Mouse (Mus musculus): ENCODE data around the gene Crybb1. TPM values are rescaled to one million over a fixed set of nuclear protein-coding genes. Genes with fewer than 3 reads are reported as not detected.

The Crybb1 gene
- polyA plus RNA-seq, 1 experiment from 2014 or later, result 7.7 TPM

DNA sequence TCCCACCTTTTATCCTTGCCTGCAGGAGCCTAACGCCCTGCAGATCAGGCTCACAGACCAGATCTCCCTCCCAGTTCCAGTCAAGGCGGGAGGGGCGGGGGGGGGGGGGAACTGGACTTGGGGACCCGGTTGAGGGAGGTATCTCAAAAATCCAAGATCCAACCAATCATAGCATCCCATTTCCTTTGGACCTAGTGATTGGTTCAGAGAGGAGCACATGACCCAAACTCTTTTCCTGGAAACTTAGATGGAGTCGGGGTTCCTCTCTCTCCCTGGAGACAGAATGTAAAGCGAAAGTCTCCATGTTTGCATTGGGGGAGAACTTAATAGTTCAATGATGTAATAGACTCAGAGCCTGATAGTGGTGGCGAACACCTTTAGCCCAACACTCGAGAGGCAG, 8.2 kb upstream of the Crybb1 start:
- no peak for ATAC-seq (ENCODE audit: insufficient number of reproducible peaks, low FRiP score, low TSS enrichment, low read depth)
- H3K4me2 ChIP-seq (replicated peaks), result no peak overlapping the region
- 40% methylated on average over 8 of the region's 8 CpGs for WGBS

DNA sequence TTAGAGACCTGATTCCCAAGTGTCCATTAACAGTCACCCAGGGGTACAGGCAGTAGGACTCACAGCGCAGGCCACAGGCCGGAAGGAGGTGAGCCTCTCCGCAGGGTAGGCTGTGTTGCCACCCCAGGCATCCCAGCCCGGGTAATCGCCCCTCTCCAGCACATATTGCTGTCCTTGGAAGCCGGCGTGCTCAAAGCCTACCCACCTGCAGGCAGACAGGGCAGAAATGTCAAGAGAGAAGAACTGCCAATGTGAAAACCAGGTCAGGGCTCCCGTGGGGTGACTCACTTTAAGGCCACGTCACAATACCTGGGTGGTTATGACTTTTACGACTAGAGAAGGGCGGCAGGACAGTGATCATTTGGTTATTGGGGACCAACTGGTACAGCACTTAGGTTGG, 6.5 kb upstream of the Crybb1 start:
- Histone ChIP-seq H3K9ac (no peak overlapping the region), H3K9me3 (replicated peaks) (no peaks in the 10 kb centered on the region), H3K27ac (replicated peaks) (no peak overlapping the region), H3K4me2 (replicated peaks) (no peak overlapping the region), H3K27me3 (peaks cover 7% of the 10 kb centered on the region; the same call in 1 of the 2 replicates), H3K4me1 (peaks cover 9% of the 10 kb centered on the region), H3K4me3 (replicated peaks) (no peak overlapping the region), H3K36me3 (no peaks in the 10 kb centered on the region)
- WGBS, result 82% methylated on average over 11 of the region's 11 CpGs
- ATAC-seq (ENCODE audit: insufficient number of reproducible peaks, low FRiP score, low TSS enrichment, low read depth), result no peak

More for the DNA sequence above, 8.2 kb upstream of the Crybb1 start:
- Histone ChIP-seq H3K9me3 (replicated peaks) (no peaks in the 10 kb centered on the region), H3K9ac (no peak overlapping the region), H3K27ac (replicated peaks) (no peak overlapping the region), H3K4me1 (no peaks in the 10 kb centered on the region), H3K27me3 (peaks cover 7% of the 10 kb centered on the region; the same call in 1 of the 2 replicates), H3K36me3 (no peaks in the 10 kb centered on the region), H3K4me3 (replicated peaks) (no peak overlapping the region)

DNA sequence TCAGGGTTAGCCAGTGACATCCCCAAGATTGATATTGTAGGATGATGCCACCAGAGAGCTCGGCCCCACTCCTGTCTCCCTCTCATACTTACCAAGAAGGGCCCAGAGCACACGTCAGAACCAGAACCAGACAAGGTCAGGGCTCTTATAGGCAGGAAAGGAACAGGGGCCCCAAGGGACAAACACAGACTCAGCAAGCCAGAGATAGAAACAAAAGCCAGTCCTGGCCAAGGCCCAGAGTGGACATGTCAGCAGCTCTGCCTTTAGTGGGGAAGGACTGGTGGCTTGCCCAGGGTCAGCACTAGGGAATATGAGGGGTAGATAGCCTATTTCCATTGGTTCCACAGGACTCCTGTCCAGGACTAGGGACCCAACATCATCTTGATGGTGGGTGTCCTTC, 3.2 kb upstream of the Crybb1 start, which contains the start of gene Cryba4:
Gene Cryba4, minus strand, starts transcription at position 119 of the 400 bp plus-strand sequence.
- H3K27me3 ChIP-seq, result no peaks in the 10 kb centered on the region; the same call in 1 of the 2 replicates
- H3K9ac ChIP-seq, result no peak within 1 kb of the TSS
- 53% methylated on average over 2 of the region's 2 CpGs for WGBS
- H3K4me1 ChIP-seq, result peaks cover 28% of the 10 kb centered on the region
- no peak within 1 kb of the TSS for H3K27ac ChIP-seq (replicated peaks)
- no peaks in the 10 kb centered on the region for H3K9me3 ChIP-seq (replicated peaks)
- H3K4me3 ChIP-seq (replicated peaks), result no peak within 1 kb of the TSS
- no peaks in the 10 kb centered on the region for H3K36me3 ChIP-seq
- H3K4me2 ChIP-seq (replicated peaks), result no peak within 1 kb of the TSS
- ATAC-seq (ENCODE audit: insufficient number of reproducible peaks, low FRiP score, low TSS enrichment, low read depth), result no peak

DNA sequence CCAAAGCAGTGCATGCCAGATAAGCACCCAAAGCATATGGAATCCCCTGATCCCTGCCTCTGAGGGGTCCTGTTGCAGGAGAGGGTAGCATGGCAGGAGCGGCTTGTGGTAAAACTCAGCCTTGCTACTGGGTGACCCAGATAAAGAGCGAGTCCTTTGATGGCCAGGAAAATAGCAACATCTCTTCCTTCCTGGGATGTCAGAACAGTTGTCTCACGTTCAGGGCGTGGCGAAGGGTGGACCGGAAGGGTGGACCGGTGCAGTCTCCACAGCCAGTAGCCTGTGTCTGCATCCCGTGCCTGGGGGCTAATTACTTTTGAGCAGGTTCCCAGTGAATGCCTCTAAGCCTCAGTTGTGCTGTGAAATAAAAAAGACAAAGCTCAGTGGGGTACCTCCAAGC, 2.4 kb upstream of the Crybb1 start:
- Histone ChIP-seq H3K4me2 (replicated peaks) (no peak overlapping the region), H3K27ac (replicated peaks) (no peak overlapping the region), H3K9me3 (replicated peaks) (no peaks in the 10 kb centered on the region), H3K27me3 (no peaks in the 10 kb centered on the region; the same call in 1 of the 2 replicates), H3K36me3 (no peaks in the 10 kb centered on the region), H3K4me3 (replicated peaks) (no peak overlapping the region), H3K9ac (no peak overlapping the region), H3K4me1 (peaks cover 28% of the 10 kb centered on the region)
- 20% methylated on average over 8 of the region's 8 CpGs for WGBS
- ATAC-seq (ENCODE audit: insufficient number of reproducible peaks, low FRiP score, low TSS enrichment, low read depth), result no peak

DNA sequence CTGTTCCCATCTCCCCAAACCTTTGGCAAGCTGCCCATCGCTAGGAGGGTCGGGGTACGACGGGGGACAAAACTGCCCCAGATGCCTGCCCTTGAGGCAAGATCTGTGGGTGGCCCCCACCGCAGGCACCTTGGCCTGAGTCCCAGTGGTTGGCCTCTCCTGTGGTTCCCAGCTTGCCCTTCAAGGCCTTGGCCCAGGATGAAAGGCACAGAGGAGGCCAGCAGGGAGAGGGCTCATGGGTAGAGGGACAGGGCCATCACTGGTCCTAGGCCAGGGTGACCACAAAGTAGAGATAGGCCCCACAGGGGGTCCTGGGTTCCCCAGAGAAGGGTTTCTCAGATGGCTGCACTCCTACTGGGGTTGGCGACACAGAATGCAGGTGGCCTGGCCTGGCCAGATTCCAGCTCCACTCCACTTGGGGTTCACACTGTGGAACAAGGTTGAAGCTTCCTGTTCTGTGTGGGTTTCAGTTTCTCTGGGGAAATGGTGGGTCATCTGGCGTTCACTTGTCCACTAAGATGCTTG, 1.3 kb upstream of the Crybb1 start:
- H3K4me1 ChIP-seq, result peaks cover 28% of the 10 kb centered on the region
- H3K4me2 ChIP-seq (replicated peaks), result no peak overlapping the region
- no peak overlapping the region for H3K4me3 ChIP-seq (replicated peaks)
- ATAC-seq (ENCODE audit: insufficient number of reproducible peaks, low FRiP score, low TSS enrichment, low read depth), result peak; percentile 39; the same call in 1 of the 2 replicates
- H3K9me3 ChIP-seq (replicated peaks), result no peaks in the 10 kb centered on the region
- 60% methylated on average over 7 of the region's 7 CpGs for WGBS
- H3K36me3 ChIP-seq, result no peaks in the 10 kb centered on the region
- H3K9ac ChIP-seq, result no peak overlapping the region
- no peak overlapping the region for H3K27ac ChIP-seq (replicated peaks)
- peaks cover 4% of the 10 kb centered on the region for H3K27me3 ChIP-seq

DNA sequence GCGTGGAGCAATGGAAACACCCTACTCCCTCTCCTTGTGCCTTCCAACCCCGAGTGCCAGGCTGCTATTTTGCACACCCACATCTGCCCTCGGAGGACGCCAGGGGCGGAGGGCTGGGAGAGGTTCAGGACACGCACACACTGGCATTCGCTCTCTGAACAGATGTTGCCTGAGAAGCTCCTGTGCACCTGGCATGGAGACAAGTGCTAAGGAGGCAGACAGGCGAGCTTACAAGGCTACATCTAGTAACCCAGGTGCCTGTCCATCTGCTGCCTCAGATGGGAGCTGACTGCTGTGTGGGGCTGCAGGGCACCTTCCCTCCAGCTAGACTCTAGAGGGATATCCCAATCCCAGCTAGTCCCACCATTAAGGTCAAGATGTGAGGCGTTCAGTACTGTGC, 842 bp downstream of the Crybb1 start:
- Histone ChIP-seq H3K27ac (replicated peaks) (no peak overlapping the region), H3K4me2 (replicated peaks) (no peak overlapping the region), H3K36me3 (no peaks in the 10 kb centered on the region), H3K4me3 (replicated peaks) (no peak overlapping the region), H3K4me1 (peaks cover 28% of the 10 kb centered on the region), H3K9ac (no peak overlapping the region), H3K9me3 (replicated peaks) (no peaks in the 10 kb centered on the region), H3K27me3 (peaks cover 4% of the 10 kb centered on the region)
- 61% methylated on average over 9 of the region's 9 CpGs for WGBS
- no peak for ATAC-seq (ENCODE audit: insufficient number of reproducible peaks, low FRiP score, low TSS enrichment, low read depth)

DNA sequence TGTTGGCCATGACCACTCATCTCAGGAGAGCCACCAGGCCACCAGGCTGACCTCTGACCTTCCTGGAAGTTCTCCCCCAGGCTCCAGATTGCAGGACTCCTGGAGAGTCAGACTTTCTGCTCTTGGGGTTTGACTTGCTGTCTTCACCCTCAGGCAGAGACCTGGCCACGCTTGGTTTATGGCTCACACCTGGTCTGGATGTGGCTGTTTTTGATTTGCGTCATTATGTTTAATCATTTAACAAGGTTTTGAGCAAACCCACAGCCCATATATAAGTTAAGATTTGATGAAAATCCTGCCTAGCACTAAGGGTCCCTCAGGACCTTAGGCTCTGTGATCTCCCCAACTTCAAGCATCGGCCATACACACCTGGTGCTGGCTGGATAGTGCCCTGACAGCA, 2.3 kb downstream of the Crybb1 start:
- Histone ChIP-seq H3K4me1 (peaks cover 27% of the 10 kb centered on the region), H3K4me3 (replicated peaks) (no peak overlapping the region), H3K27ac (replicated peaks) (no peak overlapping the region), H3K4me2 (replicated peaks) (no peak overlapping the region), H3K36me3 (no peaks in the 10 kb centered on the region), H3K27me3 (peaks cover 4% of the 10 kb centered on the region), H3K9ac (no peak overlapping the region), H3K9me3 (replicated peaks) (no peaks in the 10 kb centered on the region)
- ATAC-seq (ENCODE audit: insufficient number of reproducible peaks, low FRiP score, low TSS enrichment, low read depth), result no peak
- 65% methylated on average over 3 of the region's 3 CpGs for WGBS

DNA sequence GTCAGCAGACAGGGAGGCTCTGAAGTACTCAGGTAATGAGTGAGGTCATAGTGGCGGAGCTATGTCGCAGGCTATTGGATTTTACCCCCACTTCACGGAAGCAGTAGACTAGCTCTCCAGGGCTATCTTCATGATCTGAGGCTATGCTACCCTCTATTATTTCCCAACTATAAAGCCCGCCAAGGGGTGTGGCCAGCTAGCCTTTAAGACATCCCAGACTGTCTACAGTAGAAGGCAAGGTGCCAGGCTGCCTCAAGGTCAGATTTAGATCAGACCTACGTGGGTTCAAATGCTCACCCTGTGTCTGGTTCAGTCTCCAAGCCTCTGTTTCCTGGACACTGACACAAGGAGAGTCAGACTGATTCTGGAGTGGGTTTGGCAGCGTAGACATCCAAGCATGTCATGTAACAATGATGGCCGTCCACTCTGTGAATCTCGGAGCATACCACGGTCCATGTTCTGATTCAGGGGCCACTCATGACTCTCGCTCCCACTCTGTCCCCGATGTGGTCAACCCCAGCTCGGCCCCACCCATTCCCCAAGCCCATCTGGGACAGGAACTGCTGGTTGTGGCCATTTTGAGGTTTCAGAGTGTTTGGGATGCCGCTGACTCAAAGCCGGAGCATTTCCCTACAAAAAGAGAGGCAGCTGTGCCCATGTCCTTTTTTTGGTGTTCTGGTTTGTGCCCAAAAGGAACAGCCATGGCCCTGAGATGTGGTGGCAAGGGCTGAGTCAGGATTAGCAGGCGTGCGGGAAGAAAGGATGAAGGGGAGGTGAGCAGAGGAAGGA, 4.4 kb downstream of the Crybb1 start:
- H3K4me3 ChIP-seq (replicated peaks), result no peak overlapping the region
- no peaks in the 10 kb centered on the region for H3K9me3 ChIP-seq (replicated peaks)
- no peak overlapping the region for H3K9ac ChIP-seq
- H3K36me3 ChIP-seq, result no peaks in the 10 kb centered on the region
- no peak overlapping the region for H3K4me2 ChIP-seq (replicated peaks)
- peaks cover 14% of the 10 kb centered on the region for H3K4me1 ChIP-seq
- H3K27ac ChIP-seq (replicated peaks), result no peak overlapping the region
- WGBS, result 79% methylated on average over 16 of the region's 16 CpGs
- H3K27me3 ChIP-seq, result peaks cover 4% of the 10 kb centered on the region
- ATAC-seq (ENCODE audit: insufficient number of reproducible peaks, low FRiP score, low TSS enrichment, low read depth), result no peak

DNA sequence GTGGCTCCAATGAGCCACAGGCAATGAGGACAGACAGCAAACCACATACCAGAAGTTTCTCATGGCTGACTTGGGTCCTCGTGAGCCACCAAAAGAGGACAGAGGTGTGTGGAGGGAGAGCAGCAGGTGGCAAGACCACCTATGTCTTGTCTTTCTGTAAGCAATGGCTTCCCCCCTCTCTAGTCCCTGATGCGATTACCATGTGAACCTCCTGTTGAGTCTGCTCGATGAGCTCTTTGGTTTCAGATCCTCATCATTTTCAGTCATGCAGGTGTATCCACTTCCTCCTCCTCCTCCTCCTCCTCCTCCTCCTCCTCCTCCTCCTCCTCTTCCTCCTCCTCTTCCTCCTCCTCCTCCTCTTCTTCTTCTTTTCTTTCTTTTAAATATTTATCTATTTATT, 5.2 kb downstream of the Crybb1 start:
- Histone ChIP-seq H3K4me1 (peaks cover 8% of the 10 kb centered on the region), H3K4me2 (replicated peaks) (no peak overlapping the region), H3K27ac (replicated peaks) (no peak overlapping the region), H3K9me3 (replicated peaks) (no peaks in the 10 kb centered on the region), H3K4me3 (replicated peaks) (no peak overlapping the region), H3K27me3 (peaks cover 4% of the 10 kb centered on the region), H3K36me3 (no peaks in the 10 kb centered on the region), H3K9ac (no peak overlapping the region)
- no peak for ATAC-seq (ENCODE audit: insufficient number of reproducible peaks, low FRiP score, low TSS enrichment, low read depth)
- 82% methylated on average over 3 of the region's 3 CpGs for WGBS

DNA sequence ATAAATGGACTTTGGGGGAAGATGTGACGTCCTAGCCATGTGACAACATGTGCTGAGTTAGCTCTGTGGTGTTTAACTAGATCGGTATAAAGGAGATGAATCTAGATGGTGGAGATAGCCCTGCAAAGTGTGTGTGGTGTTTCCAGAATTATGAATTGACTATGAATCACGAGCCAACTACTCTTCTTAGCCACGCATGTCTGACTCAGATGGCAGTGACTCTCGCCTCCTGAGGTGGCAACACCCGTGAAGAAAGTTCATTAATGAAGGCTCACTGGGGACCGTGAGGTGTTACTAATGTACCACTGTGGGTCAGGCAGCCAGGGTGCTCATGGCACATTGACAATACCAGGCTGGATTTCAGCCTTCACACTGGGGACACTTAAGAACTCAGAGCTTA, 8.5 kb downstream of the Crybb1 start:
- no peaks in the 10 kb centered on the region for H3K9me3 ChIP-seq (replicated peaks)
- no peak overlapping the region for H3K27ac ChIP-seq (replicated peaks)
- no peak overlapping the region for H3K4me2 ChIP-seq (replicated peaks)
- H3K4me3 ChIP-seq (replicated peaks), result no peak overlapping the region
- ATAC-seq (ENCODE audit: insufficient number of reproducible peaks, low FRiP score, low TSS enrichment, low read depth), result no peak
- H3K27me3 ChIP-seq, result peaks cover 14% of the 10 kb centered on the region
- no peaks in the 10 kb centered on the region; the same call in 1 of the 2 replicates for H3K4me1 ChIP-seq
- no peaks in the 10 kb centered on the region for H3K36me3 ChIP-seq
- H3K9ac ChIP-seq, result no peak overlapping the region
- 86% methylated on average over 7 of the region's 7 CpGs for WGBS

DNA sequence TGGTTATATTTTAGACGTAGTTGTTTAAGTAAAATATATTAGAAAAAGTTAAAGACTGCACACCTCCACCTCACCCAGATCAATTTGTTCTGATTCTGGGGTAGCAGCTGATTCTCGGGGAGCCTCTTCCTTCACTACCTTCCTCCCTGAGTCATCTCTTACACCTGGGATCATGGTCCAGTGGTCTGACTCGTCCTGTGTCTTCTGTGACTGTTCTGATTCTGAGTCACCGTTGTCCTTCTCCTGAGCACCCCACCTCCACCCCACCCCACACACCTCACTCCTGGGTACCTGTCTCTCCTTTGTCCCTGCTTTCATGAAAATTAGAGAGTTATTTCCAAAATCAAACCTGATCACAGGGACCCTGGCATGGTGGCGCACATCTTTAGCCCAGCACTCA, 9.5 kb downstream of the Crybb1 start:
- H3K27me3 ChIP-seq, result peaks cover 15% of the 10 kb centered on the region
- 79% methylated on average over 5 of the region's 5 CpGs for WGBS
- H3K4me2 ChIP-seq (replicated peaks), result no peak overlapping the region
- no peak overlapping the region for H3K9ac ChIP-seq
- no peak overlapping the region for H3K27ac ChIP-seq (replicated peaks)
- H3K4me3 ChIP-seq (replicated peaks), result no peak overlapping the region
- no peaks in the 10 kb centered on the region; the same call in 1 of the 2 replicates for H3K4me1 ChIP-seq
- no peaks in the 10 kb centered on the region for H3K36me3 ChIP-seq
- H3K9me3 ChIP-seq (replicated peaks), result no peaks in the 10 kb centered on the region
- ATAC-seq (ENCODE audit: insufficient number of reproducible peaks, low FRiP score, low TSS enrichment, low read depth), result no peak
